Mouse (Mus musculus) megakaryocyte, adult 5-6 weeks (primary cell): ENCODE results near the gene Pcnx2. TPM values are rescaled to one million over a fixed set of nuclear protein-coding genes. Genes with fewer than 3 reads are reported as not detected.

Source experiments
- ATAC-seq: 2 replicates; pipeline ENCODE4 v1.8.0; 2016; ENCODE audit warnings: mild to moderate bottlenecking, inconsistent platforms; ENCODE audit not compliant: poor library complexity, severe bottlenecking
- total RNA-seq, 2 experiments: library from RNA; stranded (forward) in 1 of 2; stranded (reverse) in 1 of 2; fragments of 153-499, 151-499 nt in 1 of 2; fragments of 221-1000, 200-1000 nt in 1 of 2; gene quantifications; 2 replicates each; pipeline versions ENCODE4 v1.2.3 to v1.2.4; 2015 to 2017

Gene Pcnx2
- total RNA-seq (2015): not detected in 2 replicates
- total RNA-seq (2017): not detected in 2 replicates

DNA sequence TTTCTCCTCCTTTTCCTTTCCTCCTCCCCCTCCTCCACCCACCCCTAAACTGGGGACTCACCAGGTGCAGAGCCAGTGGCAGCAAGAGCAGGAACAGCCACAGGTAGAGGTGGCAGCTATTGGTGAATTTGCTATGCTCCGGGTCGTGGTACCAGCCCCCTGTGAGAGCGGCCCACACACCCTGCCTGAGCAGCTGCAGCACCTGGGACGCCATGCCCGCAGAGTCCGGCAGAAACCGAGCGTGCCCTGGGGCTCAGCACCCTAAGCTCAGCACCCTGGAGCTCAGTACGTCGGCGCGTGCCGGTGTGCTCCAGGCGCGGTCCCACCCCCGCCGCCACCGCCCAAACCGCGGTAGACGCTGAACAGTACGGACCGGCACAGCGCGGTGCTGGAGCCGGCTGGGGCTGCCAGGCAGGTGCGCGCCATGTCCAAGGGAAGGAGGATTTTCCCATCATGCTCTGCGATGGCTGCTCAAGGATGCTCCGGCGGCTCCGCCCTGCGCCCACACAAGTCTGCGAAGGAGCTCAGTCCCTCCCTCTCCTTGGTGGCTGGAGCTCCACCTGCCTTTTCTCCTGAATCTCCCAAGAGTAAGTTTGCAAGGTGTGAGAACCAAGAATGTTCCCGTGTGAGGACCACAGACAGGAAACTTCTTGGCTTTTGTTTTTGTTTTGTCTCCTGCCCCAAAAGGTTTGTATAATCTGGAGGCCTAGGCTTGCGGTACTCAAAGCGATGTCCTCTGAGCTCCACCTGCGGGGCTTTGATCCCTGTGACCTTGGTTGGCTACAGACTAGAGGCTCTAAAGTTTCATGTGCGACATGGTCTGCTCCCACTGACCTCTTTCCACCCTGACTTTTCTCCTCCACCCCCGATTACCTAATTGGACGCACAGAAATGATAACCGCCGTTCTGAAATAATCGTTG, at the start of gene Pcnx2:
Gene Pcnx2, minus strand, starts transcription at position 450 of the 921 bp plus-strand sequence.
- ATAC-seq: no peak

GRCm38 (mm10) chr8:125944511-125944910, 46.4 kb upstream of the Pcnx2 start:
- no peak for ATAC-seq

DNA sequence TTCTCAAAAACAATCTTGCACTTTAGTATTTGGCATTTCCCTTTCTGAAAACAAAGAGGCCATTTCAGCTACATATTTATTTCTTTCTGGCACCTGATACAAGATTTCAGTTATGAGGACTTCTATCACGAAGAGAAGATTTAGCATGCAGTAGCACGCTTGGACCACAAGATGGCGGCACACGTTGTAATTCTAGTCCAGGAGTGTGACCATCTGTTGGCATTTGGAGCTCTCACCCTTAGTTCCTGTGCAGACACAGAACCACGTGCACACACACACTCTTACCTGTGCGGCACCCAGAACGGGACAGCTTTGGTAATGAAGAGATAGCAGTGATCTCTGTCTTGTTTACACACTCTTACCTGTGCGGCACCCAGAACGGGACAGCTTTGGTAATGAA, 37.5 kb upstream of the Pcnx2 start:
- ATAC-seq: peak; percentile 63; the same call in 1 of the 2 replicates

DNA sequence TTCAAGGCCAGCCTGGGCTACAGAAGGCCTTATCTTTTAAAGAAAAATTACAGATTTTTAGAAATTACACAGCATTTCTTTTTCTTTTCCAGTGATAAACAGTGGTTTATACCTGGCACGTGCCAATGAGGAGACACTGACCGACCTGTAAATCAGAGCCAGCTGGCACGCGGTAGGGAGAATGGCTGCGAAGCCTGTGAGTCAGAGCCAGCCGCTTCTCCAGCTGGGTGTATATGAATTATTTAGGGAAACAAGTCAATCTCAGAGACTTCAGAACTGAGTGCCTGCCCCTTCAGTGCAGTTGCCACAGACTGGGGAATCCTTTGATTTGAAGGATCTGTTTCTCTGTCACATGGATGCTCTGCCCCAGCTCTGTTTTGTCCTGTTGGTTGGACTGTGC, 33.7 kb upstream of the Pcnx2 start:
- ATAC-seq: no peak

DNA sequence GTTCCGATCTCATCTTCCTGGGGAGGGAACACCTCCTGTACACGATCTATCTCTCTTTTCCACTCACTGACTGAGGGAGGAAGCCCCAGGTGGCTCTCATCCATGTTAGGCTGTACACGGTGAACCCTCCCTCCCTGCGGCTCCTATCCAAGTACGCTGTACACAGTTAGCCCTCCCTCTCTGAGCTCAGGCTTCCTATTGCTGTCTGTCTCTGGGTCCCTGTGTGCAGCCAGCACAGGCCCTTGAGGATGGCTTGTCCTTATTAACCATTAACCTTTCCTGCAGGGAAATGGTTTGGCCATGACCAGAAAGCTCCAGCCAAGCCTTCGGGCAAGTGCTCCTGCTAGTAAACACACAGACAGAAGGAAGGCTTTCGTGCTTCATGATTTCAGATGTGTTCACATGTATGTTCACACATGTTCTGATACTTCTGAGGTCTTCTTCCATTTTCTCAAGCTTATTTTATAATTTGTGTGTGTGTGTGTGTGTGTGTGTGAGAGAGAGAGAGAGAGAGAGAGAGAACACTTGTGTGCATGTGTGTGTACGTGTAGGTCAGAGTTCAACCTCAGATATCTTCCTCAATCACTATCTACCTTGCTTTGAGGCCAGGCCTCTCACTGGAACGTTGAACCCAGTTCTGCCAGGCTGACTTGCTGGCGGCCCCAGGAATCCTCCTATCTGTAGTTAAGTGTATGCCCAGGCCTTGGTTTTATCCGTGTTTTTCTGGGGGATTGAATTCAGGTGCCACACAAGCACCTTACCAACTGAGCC, 32.3 kb upstream of the Pcnx2 start:
- no peak for ATAC-seq

GRCm38 (mm10) chr8:125926636-125927035, 28.5 kb upstream of the Pcnx2 start:
- no peak for ATAC-seq

DNA sequence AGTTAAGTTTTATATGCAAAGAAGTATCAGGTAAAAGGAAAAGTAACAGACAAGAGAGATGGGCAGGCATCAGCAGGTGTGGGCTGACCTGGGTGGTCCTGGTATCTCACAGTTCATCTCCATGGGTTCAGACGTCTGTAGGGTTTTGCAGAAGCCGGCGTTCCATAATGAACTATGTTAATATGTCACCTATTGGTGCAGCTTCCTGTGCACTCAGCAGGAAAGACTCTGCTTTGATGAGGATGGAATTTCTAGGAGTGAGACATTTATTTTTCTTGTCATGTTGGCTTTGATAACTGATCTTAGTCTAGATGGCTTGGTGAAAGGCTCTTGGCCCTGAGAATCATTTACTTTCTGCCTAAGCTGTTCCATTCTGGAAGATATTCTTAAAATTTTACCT, 24.2 kb upstream of the Pcnx2 start:
- no peak for ATAC-seq

- ATAC-seq: no peak
Measured at GRCm38 (mm10) chr8:125920761-125921160, 22.6 kb upstream of the Pcnx2 start.

DNA sequence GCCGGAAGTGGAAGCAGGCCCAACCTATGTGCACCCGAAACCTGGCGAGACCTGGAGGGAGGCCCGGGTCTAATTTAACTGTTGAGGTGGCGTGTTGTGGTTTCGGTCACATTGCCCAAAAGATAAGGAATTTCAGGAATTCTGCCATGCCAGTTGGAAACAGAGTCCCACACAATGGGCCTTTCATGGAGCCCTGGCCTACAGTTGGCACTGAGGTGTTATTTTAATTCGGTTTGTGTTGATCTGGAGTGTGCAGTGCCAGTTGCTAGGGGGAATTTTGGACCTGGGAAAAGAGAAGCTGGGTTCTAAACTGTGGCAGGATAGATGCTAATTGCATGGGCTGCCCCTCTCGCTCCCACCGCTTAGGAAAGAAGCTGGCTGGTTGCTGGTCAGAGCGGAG, 22.2 kb upstream of the Pcnx2 start:
- no peak for ATAC-seq

DNA sequence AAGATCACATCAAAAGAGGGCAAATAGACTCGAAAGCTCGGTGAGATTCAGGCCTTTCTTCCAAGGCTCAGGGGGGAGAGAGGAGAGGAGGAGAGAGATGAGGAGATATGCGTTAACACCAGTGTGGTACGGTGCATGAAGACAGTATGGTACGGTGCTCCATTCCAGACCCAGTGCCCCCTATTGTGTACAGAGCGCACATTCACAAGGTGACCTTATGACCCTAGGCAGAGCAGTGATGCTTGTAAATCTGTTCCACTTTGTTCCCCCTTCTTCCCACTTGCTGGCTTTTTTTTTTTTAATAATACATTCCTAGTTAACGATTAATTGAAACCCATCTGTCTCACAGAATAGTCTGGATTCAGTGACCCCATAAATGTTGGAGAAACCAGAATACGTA, 21.4 kb upstream of the Pcnx2 start:
- no peak for ATAC-seq

DNA sequence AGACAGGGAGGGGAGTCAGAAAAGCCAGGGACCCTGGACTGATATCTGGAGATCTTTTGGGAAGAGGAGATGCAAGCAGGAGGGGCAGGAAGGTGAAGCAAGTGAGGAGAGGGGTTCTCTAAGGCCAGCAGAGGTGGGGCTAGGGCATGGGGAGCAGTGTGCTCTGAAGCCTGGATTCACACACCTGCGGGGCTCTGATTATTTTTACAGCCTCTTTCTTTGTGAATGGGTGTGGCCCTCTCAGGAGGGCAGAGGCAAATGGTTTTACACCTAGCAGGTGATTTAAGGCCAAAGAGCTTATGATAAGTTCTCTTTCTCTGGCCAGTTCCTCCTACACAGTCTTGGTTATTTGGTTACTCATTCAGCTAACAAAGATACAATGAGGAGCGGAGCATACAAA, 20.6 kb upstream of the Pcnx2 start:
- no peak for ATAC-seq

DNA sequence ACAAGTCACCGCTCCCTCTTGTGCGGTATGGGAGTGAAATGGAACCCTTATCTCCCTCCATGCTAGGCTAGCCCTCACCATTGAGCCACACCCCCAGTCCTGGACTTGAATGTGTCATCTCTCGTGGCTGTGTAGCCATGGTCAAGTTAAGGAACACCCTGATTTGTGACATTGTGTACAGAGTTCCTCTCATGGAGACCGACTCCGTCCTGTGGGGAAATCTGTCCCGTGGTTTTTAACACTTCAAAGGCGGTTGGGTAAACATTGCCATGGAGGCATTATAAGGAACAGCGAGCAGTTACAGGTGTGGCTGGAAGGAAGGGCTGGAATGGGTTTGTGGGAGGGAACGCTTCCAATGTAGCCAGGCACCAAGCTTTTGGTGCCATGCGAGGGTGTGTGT, 18.9 kb upstream of the Pcnx2 start:
- ATAC-seq: no peak

GRCm38 (mm10) chr8:125914386-125914785, 16.3 kb upstream of the Pcnx2 start:
- no peak for ATAC-seq

DNA sequence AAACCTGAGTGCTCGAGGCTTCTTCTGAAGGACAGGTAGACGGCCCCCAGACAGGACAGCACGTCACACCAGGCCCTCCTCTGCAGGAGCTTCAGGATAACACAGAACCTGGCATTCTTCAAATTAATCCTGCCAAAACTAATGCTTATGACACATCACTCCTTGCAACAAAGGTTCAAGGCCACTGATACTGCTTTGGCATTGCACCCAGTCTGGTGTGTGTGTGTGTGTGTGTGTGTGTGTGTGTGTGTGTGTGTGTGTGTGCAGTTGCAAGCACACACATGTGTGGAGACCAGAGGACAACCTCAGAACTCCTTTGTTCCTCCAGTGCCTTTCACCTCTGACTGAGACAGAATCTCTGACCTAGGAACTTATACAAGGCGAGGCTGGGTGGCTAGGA, 15.1 kb upstream of the Pcnx2 start:
- ATAC-seq: no peak

DNA sequence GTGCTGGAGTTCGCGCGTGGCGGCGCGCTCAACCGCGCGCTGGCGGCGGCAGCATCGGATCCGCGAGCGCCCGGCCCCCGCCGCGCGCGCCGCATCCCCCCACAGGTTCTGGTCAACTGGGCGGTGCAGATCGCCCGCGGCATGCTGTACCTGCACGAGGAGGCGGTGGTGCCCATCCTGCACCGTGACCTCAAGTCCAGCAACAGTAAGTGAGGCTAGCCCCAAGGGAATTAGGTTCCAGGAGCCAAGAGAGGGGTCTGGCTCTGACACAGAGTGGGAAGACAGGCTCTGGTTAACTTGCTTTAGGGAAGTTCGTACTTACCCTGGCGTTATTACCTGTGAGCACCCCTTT, 13.1 kb upstream of the Pcnx2 start:
- no peak for ATAC-seq

DNA sequence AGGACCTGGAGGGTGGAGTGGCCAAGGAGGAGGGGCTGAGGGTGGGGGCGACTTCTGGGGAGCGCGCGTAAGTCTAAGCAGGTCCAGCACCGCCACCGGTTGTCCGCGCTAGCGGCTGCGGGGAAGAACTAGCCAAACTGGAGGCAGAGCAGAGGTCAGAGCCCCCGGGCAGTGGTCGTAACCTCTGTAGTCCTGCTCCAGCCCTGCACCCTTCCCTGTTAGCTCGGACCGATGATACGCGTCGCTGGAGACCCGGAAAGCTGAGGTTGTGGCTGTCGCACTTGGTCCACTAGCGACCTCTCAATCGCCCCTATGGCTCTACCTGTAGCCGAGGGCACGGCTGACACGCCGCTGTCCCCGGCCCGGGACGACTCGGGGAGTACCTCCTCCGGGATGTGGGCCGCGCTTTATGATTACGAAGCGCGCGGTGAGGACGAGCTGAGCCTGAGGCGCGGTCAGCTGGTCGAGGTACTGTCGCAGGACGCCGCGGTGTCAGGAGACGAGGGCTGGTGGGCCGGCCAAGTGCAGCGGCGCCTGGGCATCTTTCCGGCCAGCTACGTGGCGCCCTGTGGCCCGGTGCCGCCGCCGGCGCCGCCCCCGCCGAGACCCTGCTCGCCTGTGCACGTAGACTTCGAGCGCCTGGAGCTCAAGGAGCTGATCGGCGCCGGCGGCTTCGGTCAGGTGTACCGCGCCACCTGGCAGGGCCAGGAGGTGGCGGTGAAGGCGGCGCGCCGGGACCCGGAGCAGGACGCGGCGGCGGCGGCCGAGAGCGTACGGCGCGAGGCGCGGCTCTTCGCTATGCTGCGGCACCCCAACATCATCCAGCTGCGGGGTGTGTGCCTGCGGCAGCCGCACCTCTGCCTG, 12.5 kb upstream of the Pcnx2 start, which contains the start of gene Map3k21:
Gene Map3k21, plus strand, starts transcription at position 86 of the 864 bp plus-strand sequence.
- no peak for ATAC-seq

GRCm38 (mm10) chr8:125909661-125910364, 11.7 kb upstream of the Pcnx2 start:
- no peak for ATAC-seq

DNA sequence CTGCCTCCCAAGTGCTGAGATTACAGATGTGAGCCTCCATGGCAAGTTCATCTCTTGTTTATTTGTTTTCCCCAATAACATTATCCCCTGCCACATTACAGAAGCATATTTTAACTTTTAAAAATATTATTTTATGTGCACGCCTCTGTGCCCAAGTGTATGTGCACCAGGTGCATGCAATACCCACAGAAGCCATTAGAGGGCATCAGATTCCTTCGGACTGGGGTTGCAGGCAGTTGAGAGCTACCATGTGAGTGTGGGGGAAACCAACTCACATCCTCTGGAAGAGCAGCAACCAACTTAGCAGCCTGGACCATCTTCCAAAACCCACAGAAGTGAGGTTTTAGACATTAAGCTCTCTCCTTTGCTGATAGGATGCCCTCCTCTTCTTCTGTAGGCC, 9.2 kb upstream of the Pcnx2 start:
- no peak for ATAC-seq

DNA sequence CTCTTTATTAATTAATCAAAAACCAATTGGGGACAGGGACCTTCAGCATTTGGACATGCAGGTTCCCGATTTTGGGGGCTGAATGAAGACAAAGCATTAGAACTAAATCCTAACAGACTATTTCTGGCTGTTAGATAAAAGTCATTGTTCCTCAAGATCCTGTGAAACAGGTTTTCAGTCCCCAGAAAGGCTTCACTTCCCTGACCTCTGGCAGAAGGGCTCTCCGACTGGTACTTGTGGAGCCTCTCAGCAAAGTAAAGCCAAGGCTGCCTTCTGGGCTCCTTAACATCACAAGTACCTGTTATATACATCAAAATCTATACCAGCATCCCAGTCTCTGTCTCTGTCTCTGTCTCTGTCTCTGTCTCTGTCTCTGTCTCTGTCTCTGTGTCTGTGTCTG, 7.2 kb upstream of the Pcnx2 start:
- no peak for ATAC-seq

DNA sequence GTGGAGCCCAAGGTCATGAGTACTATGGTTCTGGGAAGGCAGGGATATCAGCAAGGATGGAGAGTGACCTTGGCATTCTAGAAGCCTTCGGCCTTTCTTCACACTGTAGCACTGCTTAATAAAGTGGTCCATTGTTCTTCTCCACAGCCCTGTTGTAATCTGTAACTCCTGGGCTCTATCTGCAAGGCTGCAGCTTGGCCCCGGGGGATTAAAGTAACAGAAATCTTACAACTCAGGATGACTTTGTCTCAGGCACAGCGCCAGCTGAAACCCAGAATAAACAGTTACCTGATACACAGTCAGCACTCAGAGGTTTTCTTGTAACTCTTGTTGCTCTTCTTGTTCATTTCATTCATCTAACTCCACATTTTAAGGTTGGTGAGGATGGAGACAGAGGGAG, 4.4 kb upstream of the Pcnx2 start:
- no peak for ATAC-seq
